Mouse (Mus musculus) lung, embryonic 15.5 days (tissue): ENCODE results near the gene Rec8. TPM values are rescaled to one million over a fixed set of nuclear protein-coding genes. Genes with fewer than 3 reads are reported as not detected.

ENCODE experiments used
- ATAC-seq: fragments of 200-750 bp; cut with Nextera tagmentation; 2 replicates; pipeline ENCODE4 v1.8.0; 2017; ENCODE audit warnings: moderate number of reproducible peaks, borderline replicate concordance; ENCODE audit not compliant: low FRiP score, low TSS enrichment; ENCODE audit errors: extremely low read depth
- H3K27ac ChIP-seq: fragments of 300-500 bp; sonication (generic); 2 replicates; pipeline ENCODE4 v1.5.1; 2015; ENCODE audit warnings: moderate library complexity, mild to moderate bottlenecking, inconsistent platforms
- H3K27me3 ChIP-seq: fragments of 300-500 bp; sonication (generic); 2 replicates; pipeline ENCODE4 v1.6.1; 2015; ENCODE audit warnings: inconsistent platforms
- H3K36me3 ChIP-seq: fragments of 300-500 bp; sonication (generic); 2 replicates; pipeline ENCODE4 v1.6.1; 2015; ENCODE audit warnings: inconsistent platforms
- H3K4me1 ChIP-seq: fragments of 300-500 bp; sonication (generic); 2 replicates; pipeline ENCODE4 v1.6.1; 2015; ENCODE audit warnings: inconsistent platforms
- H3K4me2 ChIP-seq: fragments of 300-500 bp; sonication (generic); 2 replicates; pipeline ENCODE4 v1.6.1; 2015; ENCODE audit warnings: inconsistent platforms, mild to moderate bottlenecking, moderate library complexity
- H3K4me3 ChIP-seq: fragments of 300-500 bp; sonication (generic); 2 replicates; pipeline ENCODE4 v1.5.1; 2015; ENCODE audit warnings: mild to moderate bottlenecking, inconsistent platforms
- H3K9ac ChIP-seq: fragments of 300-500 bp; sonication (generic); 2 replicates; pipeline ENCODE4 v1.6.1; 2015; ENCODE audit warnings: inconsistent platforms
- H3K9me3 ChIP-seq: fragments of 300-500 bp; sonication (generic); 2 replicates; pipeline ENCODE4 v1.6.1; 2016; ENCODE audit warnings: inconsistent platforms
- WGBS: fragments of 180-500 bp; shearing (Covaris S2); methylation state at CpG from one replicate; pipeline ENCODE4 v1.1.7; 2015; 5-methylcytosine and 5-hydroxymethylcytosine counted together
- polyA plus RNA-seq: library from polyadenylated mRNA; unstranded; fragments of >200 nt; fragmentation: Nextera tagmentation; extraction: Ambion mirVana; gene quantifications from 2 replicates; pipeline ENCODE4 v1.2.1, GENCODE M21; 2015

The Rec8 gene
- polyA plus RNA-seq = 22.9 and 25.5 TPM in 2 replicates

DNA sequence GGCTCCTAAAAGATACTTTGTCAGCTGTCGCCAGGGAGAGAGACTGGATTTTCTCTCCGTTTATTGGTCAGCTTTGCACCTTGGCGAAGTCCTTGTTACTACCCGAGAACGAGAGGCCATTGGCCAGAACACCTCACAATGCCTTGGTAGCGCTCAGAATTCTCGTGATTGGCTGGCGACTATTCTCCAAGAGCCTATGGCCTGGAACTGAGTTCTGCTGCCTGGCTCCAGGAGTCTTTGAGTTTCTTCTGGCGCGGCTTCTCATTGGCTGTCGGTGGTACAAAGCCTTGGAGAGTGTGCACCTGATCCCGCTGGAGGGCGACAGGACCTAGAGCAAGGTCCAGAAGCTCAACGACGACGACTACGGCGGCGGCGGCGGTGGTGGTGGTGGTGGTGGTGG, at the start of gene Rec8:
TSS of gene Rec8 (plus strand) at position 216 of the 400 bp plus-strand sequence.
- no peaks in the 10 kb centered on the region for H3K9me3 ChIP-seq
- H3K4me2 ChIP-seq = peak within 1 kb of the TSS; percentile 52
- ATAC-seq = peak; percentile 78
- peak within 1 kb of the TSS; percentile 36 for H3K4me3 ChIP-seq
- H3K27me3 ChIP-seq = no peaks in the 10 kb centered on the region
- WGBS = 17% methylated on average over 21 of the region's 21 CpGs
- no peaks in the 10 kb centered on the region for H3K36me3 ChIP-seq
- H3K4me1 ChIP-seq = peaks cover 7% of the 10 kb centered on the region; the same call in 1 of the 2 replicates
- peak within 1 kb of the TSS; percentile 21 for H3K9ac ChIP-seq
- peak within 1 kb of the TSS; percentile 60 for H3K27ac ChIP-seq

DNA sequence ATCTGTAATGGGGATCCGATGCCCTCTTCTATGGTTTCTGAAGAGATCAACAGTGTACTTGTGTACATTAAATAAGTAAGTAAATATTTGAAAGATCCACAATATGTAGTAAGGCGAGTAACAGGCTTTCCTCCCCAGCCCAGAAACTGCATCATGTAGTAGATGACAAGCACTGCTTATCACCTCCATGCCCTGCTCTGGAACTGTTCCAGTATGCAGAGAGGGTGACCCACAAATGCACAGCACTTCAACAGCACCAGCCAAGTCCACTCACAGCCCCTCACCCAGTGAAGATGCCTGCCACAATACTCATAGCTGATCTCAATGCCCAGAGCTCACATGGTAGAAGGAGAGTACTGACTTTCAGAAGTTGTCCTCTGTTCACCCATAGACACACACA, 47.2 kb upstream of the Rec8 start:
- no peaks in the 10 kb centered on the region for H3K27me3 ChIP-seq
- peaks cover 3% of the 10 kb centered on the region; the same call in 1 of the 2 replicates for H3K4me1 ChIP-seq
- no peak overlapping the region for H3K4me2 ChIP-seq
- H3K36me3 ChIP-seq = peaks cover 41% of the 10 kb centered on the region
- H3K4me3 ChIP-seq = no peak overlapping the region
- H3K27ac ChIP-seq = no peak overlapping the region
- no peaks in the 10 kb centered on the region for H3K9me3 ChIP-seq
- no peak for ATAC-seq
- 78% methylated on average over 2 of the region's 2 CpGs for WGBS
- no peak overlapping the region for H3K9ac ChIP-seq

DNA sequence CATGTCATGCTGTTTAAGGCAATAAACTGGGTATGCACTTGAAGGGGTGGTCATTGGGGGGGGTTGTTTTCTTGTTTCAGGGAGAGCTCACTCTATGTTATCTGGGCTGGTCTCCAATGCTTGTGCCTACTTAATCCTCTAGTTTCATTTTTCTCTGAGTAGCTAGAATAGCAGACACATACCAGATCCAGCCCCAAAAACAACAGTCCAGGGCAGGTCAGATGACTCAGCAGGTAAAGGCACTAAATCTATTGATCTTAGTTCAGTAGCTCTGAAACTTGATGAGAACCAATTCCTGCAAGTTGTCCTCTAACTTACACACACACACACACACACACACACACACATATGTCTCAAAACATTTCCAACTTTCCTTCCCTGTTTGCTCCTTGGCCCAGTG, 46.1 kb upstream of the Rec8 start:
- Histone ChIP-seq H3K9me3 (no peaks in the 10 kb centered on the region), H3K4me1 (peaks cover 14% of the 10 kb centered on the region), H3K27ac (no peak overlapping the region), H3K36me3 (peaks cover 30% of the 10 kb centered on the region), H3K27me3 (no peaks in the 10 kb centered on the region), H3K9ac (no peak overlapping the region), H3K4me3 (no peak overlapping the region), H3K4me2 (no peak overlapping the region)
- ATAC-seq = no peak

DNA sequence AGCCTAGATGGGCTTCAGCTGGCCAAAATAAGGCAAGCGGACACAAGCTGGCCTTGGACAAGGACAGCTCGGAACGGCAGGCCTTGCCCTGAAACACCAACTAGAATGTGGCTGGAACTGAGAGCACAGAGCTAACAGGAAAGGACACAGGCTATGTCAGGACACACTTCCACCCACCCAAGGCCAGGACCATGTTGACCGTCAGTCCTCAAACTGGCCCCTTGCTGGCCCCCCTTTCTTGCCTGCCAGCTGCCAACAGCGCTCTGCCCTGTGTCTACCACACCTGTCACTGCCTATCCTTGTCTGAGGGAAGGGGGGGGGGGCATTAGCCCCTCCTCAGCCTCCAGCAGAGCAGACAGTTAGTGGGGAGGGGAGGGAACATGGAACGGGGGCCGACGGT, 42.5 kb upstream of the Rec8 start, which contains the start of gene Fitm1:
TSS of gene Fitm1 (plus strand) at position 316 of the 400 bp plus-strand sequence.
- Histone ChIP-seq H3K9me3 (no peaks in the 10 kb centered on the region), H3K9ac (no peak within 1 kb of the TSS), H3K27me3 (no peaks in the 10 kb centered on the region), H3K4me3 (no peak within 1 kb of the TSS), H3K4me1 (peaks cover 30% of the 10 kb centered on the region), H3K4me2 (no peak within 1 kb of the TSS; the same call in 1 of the 2 replicates), H3K36me3 (no peaks in the 10 kb centered on the region), H3K27ac (peak within 1 kb of the TSS; percentile 11; the same call in 1 of the 2 replicates)
- ATAC-seq = no peak
- WGBS = 65% methylated on average over 8 of the region's 8 CpGs

DNA sequence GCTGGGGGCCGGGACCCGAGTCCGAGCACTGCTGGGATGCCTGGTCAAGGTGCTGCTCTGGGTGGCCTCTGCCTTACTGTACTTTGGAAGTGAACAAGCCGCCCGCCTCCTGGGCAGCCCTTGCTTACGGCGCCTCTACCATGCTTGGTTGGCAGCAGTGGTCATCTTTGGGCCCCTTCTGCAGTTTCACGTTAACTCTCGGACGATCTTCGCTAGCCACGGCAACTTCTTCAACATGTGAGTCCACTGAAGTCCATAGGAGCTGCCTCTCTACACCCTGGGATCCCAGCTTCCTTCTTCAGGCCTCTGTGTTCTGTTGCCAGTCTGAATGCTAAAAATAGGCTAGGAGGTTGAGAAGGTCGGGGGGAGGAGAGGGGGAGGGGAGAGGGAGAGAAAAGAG, 42.1 kb upstream of the Rec8 start:
- H3K4me3 ChIP-seq = no peak overlapping the region
- H3K9ac ChIP-seq = no peak overlapping the region
- H3K4me2 ChIP-seq = no peak overlapping the region; the same call in 1 of the 2 replicates
- peaks cover 30% of the 10 kb centered on the region for H3K4me1 ChIP-seq
- H3K27me3 ChIP-seq = no peaks in the 10 kb centered on the region
- WGBS = 60% methylated on average over 13 of the region's 13 CpGs
- H3K9me3 ChIP-seq = no peaks in the 10 kb centered on the region
- H3K36me3 ChIP-seq = peaks cover 3% of the 10 kb centered on the region; the same call in 1 of the 2 replicates
- no peak overlapping the region for H3K27ac ChIP-seq
- no peak for ATAC-seq

DNA sequence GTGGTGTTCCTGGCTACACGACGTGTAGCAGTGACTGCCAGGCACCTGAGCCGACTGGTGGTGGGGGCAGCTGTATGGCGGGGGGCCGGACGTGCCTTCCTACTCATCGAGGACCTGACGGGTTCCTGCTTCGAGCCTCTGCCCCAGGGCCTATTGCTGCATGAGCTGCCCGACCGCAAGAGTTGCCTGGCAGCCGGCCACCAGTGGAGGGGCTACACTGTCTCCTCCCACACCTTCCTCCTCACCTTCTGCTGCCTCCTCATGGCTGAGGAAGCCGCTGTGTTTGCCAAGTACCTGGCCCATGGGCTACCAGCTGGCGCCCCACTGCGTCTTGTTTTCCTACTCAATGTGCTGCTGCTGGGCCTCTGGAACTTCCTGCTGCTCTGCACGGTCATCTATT, 41.5 kb upstream of the Rec8 start:
- no peak overlapping the region for H3K4me3 ChIP-seq
- peaks cover 7% of the 10 kb centered on the region for H3K36me3 ChIP-seq
- no peaks in the 10 kb centered on the region for H3K27me3 ChIP-seq
- H3K27ac ChIP-seq = peak overlapping the region; percentile 11; the same call in 1 of the 2 replicates
- no peak overlapping the region for H3K9ac ChIP-seq
- WGBS = 70% methylated on average over 13 of the region's 16 CpGs
- H3K4me1 ChIP-seq = peaks cover 30% of the 10 kb centered on the region
- H3K4me2 ChIP-seq = no peak overlapping the region
- no peak for ATAC-seq
- no peaks in the 10 kb centered on the region for H3K9me3 ChIP-seq

DNA sequence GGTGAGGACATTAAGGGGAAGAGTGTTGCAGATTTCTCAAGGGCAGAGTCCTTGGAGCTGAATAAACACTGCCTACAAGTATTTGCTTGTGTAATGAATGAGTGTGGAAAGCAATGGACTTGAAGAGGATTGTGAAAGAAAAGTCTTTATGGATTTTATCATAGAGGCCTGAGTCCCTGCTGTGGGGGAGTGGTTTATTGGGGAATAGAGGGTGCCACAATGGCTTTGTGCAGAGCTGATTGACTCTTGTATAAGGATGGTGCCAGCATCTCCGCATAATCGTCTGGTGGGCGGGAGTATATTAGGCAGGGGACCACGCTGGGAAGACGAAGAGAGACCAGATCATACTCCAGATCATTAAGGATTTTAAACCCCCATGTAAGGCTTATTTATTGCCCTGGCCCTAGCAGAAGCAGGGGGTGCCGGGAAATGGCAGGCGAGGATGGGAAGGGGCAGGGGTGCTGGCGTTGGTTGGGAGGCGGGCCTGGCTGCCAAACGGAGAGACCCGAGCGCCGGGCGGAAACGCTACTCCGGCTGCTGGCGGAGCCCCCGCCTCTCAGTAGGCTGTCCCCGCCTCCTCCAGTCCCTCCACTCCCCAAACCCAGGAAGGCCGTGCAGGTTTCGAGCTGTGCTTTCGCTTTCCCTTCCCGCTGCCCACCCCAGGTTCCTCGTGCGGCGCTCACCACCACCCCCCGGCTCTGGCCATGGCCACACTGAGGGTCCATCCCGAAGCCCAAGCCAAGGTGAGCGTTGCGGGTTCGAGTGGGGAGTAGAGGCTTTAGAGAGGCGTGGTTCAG, 39.8 kb upstream of the Rec8 start, which contains the start of gene Psme1:
TSS of gene Psme1 (plus strand) at position 253 of the 797 bp plus-strand sequence.
- peak within 1 kb of the TSS; percentile 79 for H3K4me3 ChIP-seq
- H3K36me3 ChIP-seq = peaks cover 16% of the 10 kb centered on the region
- peak; percentile 93 for ATAC-seq
- under 1% methylated on average over 32 of the region's 32 CpGs for WGBS
- no peaks in the 10 kb centered on the region for H3K9me3 ChIP-seq
- H3K27me3 ChIP-seq = no peaks in the 10 kb centered on the region
- peak within 1 kb of the TSS; percentile 90 for H3K27ac ChIP-seq
- H3K9ac ChIP-seq = peak within 1 kb of the TSS; percentile 74
- H3K4me1 ChIP-seq = peaks cover 30% of the 10 kb centered on the region
- H3K4me2 ChIP-seq = peak within 1 kb of the TSS; percentile 85

DNA sequence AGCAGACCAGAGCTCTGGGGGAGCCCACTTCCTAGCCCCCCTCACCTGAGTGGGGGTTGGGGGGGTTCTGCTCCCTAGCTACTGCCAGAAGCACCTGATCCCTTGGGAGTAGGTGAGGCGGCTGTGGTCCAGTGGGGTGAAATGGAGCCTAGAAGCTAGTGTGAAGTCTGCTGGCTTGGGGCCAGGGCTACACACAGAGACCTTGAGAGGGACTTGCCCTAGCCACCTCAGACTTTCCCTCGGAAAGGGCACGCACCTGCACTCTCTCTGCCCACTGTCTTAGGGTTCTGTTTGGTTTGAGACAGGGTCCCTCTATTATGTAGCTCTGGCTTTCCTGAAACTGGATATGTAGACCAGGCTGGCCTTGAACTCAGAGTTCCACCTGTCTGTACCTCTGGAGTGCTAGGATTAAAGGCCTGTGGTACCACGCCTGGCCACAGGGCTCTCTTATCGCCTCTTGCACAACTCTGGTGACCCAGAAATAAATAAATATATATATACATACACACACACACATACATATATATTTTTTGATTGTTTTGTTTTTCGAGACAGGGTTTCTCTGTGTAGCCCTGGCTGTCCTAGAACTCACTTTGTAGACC, 39.1 kb upstream of the Rec8 start:
- H3K4me2 ChIP-seq = peak overlapping the region; percentile 85
- H3K4me1 ChIP-seq = peaks cover 30% of the 10 kb centered on the region
- H3K27ac ChIP-seq = peak overlapping the region; percentile 90
- WGBS = 18% methylated on average over 6 of the region's 6 CpGs
- no peaks in the 10 kb centered on the region for H3K9me3 ChIP-seq
- H3K4me3 ChIP-seq = peak overlapping the region; percentile 79
- no peaks in the 10 kb centered on the region for H3K27me3 ChIP-seq
- H3K36me3 ChIP-seq = peaks cover 16% of the 10 kb centered on the region
- peak overlapping the region; percentile 74 for H3K9ac ChIP-seq
- peak; percentile 6; the same call in 1 of the 2 replicates for ATAC-seq

DNA sequence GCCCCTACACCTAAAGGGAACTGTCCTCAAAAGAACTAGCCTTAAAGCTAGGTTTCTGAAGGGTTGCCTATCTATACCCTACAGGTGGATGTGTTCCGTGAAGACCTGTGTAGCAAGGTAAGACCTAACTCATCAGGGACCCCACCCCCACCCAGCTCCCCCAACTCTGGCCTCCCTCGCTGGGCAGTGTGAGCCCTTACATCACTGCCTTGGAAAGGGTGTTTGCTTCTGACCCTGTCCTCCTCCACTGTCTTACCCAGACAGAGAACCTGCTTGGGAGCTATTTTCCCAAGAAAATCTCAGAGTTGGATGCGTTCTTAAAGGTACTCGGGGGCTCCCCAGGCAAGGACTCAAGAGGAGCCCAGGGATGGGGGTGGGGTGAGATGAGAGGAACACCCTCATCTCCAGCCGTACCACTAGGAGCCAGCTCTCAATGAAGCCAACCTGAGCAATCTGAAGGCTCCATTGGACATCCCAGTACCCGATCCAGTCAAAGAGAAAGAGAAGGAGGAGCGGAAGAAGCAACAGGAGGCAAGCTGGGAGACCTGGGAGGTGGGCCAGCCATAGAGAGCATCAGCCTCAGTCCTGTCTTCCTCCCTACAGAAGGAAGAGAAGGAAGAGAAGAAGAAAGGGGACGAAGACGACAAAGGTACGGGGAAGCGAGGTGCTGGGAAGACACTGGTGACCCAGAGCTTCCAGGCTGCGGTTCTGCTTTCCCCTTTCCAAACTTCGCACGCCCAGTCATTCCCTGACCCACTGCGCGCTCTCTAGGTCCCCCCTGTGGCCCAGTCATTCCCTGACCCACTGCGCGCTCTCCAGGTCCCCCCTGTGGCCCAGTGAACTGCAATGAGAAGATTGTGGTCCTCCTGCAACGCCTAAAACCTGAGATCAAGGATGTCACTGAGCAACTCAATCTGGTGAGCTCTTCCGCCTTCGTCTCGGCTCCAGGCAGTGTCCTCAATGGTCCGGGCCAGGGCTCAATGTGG, 38.0 kb upstream of the Rec8 start:
- Histone ChIP-seq H3K36me3 (peaks cover 16% of the 10 kb centered on the region), H3K4me3 (no peak overlapping the region), H3K27me3 (peaks cover 6% of the 10 kb centered on the region; the same call in 1 of the 2 replicates), H3K4me2 (no peak overlapping the region; the same call in 1 of the 2 replicates), H3K27ac (no peak overlapping the region), H3K9me3 (no peaks in the 10 kb centered on the region), H3K9ac (no peak overlapping the region), H3K4me1 (peaks cover 34% of the 10 kb centered on the region)
- WGBS = 84% methylated on average over 23 of the region's 23 CpGs
- ATAC-seq = no peak

DNA sequence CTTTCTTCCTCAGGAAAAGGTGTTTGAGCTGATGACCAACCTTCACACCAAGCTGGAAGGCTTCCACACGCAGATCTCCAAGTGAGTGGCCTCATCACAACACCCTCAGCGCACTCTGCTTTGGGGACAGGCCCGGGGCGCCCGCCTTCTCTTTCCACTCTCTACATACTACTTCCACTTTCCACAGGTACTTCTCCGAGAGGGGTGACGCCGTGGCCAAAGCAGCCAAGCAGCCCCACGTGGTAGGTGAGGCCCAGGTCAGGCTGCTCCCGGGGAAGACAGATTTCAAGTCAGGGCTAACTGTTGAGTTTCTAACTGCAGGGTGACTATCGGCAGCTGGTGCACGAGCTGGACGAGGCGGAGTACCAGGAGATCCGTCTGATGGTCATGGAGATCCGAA, 37.1 kb upstream of the Rec8 start:
- 93% methylated on average over 16 of the region's 16 CpGs for WGBS
- Histone ChIP-seq H3K4me2 (no peak overlapping the region), H3K4me1 (peaks cover 33% of the 10 kb centered on the region), H3K9me3 (no peaks in the 10 kb centered on the region), H3K27ac (no peak overlapping the region), H3K9ac (no peak overlapping the region), H3K27me3 (peaks cover 8% of the 10 kb centered on the region; the same call in 1 of the 2 replicates), H3K4me3 (no peak overlapping the region), H3K36me3 (peaks cover 16% of the 10 kb centered on the region)
- ATAC-seq = no peak

DNA sequence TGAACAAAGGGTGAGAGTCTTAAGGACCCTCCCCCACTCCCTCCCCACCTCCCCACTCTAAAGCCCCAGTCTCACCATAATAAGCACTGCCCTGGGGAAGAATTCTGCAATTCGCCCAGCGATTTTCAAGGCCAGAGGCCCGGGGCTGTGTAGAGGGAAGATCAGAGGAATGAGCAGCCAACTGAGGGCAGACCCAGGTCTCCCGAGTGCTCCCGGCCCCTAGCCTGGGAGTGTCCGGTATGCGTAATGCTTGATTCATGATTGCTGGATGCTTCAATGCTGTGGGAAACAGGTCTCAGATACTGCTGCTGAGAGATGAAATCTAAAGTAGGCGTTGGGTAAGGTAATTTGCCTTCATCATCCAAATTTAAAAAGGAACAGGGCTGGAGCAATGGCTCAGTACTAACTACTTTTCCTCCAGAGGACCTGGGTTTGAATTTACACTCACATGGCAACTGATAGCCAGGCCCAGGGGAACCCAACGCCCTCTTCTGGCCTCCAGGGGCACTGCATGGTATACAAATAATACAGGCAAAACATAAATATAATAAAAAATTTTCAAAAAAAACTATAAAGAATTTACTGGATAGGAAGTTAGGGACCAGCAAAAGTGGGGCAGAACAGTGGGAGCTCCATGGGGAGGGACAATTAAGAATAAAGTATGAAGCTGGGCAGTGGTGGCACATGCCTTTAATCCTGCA, 35.7 kb upstream of the Rec8 start:
- Histone ChIP-seq H3K4me1 (peaks cover 23% of the 10 kb centered on the region), H3K4me3 (no peak overlapping the region), H3K9ac (no peak overlapping the region), H3K27ac (no peak overlapping the region), H3K4me2 (no peak overlapping the region), H3K36me3 (peaks cover 18% of the 10 kb centered on the region), H3K27me3 (peaks cover 8% of the 10 kb centered on the region; the same call in 1 of the 2 replicates), H3K9me3 (no peaks in the 10 kb centered on the region)
- no peak for ATAC-seq
- WGBS = 74% methylated on average over 9 of the region's 9 CpGs
